Mouse (Mus musculus): Measurements from ENCODE around the gene Gm21985. TPM values are rescaled to one million over a fixed set of nuclear protein-coding genes. Genes with fewer than 3 reads are reported as not detected.
A peak's percentile ranks its signal among the peaks of the same experiment; 100 is the strongest.
"Not testable (repeated sequence)": the region's sequence is repeated elsewhere in the genome, so short reads cannot be mapped to it uniquely, and the experiment has no call there.

Gene Gm21985
- polyA plus RNA-seq, 1 experiment from 2014 or later: not detected

DNA sequence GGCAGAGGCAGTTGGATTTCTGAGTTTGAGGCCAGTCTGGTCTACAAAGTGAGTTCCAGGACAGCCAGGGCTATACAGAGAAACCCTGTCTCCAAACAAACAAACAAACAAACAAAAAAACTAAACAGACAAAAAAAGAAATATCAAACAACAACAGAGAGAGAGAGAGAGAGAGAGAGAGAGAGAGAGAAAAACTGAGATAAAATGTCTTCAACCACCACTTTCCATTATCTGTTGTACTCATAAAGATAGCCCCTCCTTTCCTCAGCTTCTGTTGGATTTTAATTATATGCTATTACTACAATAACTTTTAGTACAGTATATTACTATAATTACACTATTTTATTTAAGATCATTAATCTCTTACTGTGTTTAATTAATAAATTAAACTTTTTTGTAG, 186.4 kb downstream of the Gm21985 start:
- not testable (repeated sequence) for H3K9me3 ChIP-seq (replicated peaks; ENCODE audit: control insufficient read depth, low read length); H3K9ac ChIP-seq (ENCODE audit: low read length); H3K4me1 ChIP-seq (ENCODE audit: control insufficient read depth, insufficient read depth, low read length); H3K36me3 ChIP-seq (ENCODE audit: control insufficient read depth, insufficient read depth); H3K4me3 ChIP-seq (ENCODE audit: low read length); H3K27me3 ChIP-seq (ENCODE audit: control insufficient read depth, insufficient read depth, low read length); ATAC-seq (replicated peaks; ENCODE audit: extremely low read depth, insufficient read depth, low FRiP score); H3K4me2 ChIP-seq (ENCODE audit: low read depth, low read length); H3K27ac ChIP-seq (ENCODE audit: low read length)

DNA sequence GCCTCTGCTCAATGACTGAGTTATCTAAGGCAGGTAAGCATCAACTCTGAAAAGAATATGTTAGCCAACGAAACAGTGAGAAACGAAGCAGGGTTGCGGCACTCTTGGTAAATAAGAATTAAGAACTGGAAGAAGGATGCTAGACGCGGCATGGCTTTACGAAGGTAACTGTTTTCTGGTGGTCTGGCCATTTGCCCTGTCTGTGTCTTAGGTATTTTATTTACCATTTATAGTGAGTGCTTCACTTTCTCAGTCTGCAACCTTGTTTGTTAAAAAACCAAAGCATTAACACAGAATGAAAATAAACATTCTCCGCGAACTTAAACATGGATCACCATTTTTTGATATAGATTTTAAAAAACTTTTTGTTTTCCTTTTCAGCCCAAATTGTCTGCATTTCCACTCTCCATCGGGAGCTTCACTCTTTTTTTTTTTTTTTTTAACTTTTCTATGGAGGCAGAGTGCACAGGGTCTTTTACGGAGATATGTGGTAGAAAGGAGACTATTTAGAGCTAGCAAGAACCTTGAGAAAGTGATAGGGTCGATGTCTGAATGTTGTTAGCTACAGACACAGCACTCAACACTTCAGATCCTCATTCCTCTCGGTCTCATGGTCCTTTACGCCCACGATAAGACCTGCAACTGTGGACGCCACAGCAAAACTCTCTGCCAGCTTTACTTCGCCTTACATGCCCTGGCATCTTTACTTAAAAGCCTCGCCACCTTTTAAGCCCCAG, 188.2 kb downstream of the Gm21985 start:
- Histone ChIP-seq H3K9me3 (replicated peaks; ENCODE audit: control insufficient read depth, low read length) (no peaks in the 10 kb centered on the region), H3K4me3 (ENCODE audit: low read length) (peak overlapping the region; percentile 81), H3K27me3 (ENCODE audit: control insufficient read depth, insufficient read depth, low read length) (no peaks in the 10 kb centered on the region), H3K4me1 (ENCODE audit: control insufficient read depth, insufficient read depth, low read length) (peaks cover 10% of the 10 kb centered on the region), H3K4me2 (ENCODE audit: low read depth, low read length) (peak overlapping the region; percentile 89), H3K9ac (ENCODE audit: low read length) (peak overlapping the region; percentile 87), H3K27ac (ENCODE audit: low read length) (peak overlapping the region; percentile 92), H3K36me3 (ENCODE audit: control insufficient read depth, insufficient read depth) (no peaks in the 10 kb centered on the region)
- no peak; the same call in 1 of the 2 replicates for ATAC-seq (replicated peaks; ENCODE audit: extremely low read depth, insufficient read depth, low FRiP score)
- 26% methylated on average over 17 of the region's 17 CpGs for WGBS

DNA sequence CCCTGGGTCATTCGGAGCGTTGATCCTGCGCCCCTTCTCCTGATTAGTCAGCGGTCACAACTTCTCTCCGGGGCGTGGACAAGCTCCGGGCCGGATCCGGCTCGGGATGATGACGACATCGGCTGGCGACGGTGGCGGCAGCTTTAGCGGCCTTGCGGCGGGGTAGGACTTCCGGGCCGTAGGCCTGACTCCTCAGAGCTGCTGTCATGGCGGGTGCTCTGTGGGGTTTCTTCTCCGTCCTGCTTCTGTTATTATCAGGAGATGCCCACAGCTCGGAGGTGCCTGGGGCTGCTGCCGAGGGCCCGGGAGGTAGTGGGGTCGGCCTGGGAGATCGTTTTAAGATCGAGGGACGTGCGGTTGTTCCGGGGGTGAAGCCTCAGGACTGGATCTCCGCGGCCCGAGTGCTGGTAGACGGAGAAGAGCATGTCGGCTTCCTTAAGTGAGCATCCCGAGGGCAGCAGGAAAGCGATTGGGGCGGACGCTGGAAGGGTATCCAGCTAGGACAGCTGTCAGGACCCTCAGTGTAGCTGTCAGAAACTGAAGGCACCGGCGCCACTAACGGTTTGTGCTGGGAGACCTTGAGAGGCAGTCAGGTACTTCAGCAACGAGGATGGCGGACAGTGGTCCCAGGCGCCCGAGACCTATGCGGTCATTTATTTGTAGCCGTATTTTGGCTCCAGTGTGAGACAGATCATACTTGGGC, 188.9 kb downstream of the Gm21985 start, which contains the start of gene Emc7:
TSS of gene Emc7 (plus strand) at position 136 of the 703 bp plus-strand sequence.
- peaks cover 10% of the 10 kb centered on the region for H3K4me1 ChIP-seq (ENCODE audit: control insufficient read depth, insufficient read depth, low read length)
- H3K4me3 ChIP-seq (ENCODE audit: low read length): peak within 1 kb of the TSS; percentile 81
- H3K36me3 ChIP-seq (ENCODE audit: control insufficient read depth, insufficient read depth): peaks cover 2% of the 10 kb centered on the region
- H3K4me2 ChIP-seq (ENCODE audit: low read depth, low read length): peak within 1 kb of the TSS; percentile 89
- H3K27me3 ChIP-seq (ENCODE audit: control insufficient read depth, insufficient read depth, low read length): no peaks in the 10 kb centered on the region
- H3K9me3 ChIP-seq (replicated peaks; ENCODE audit: control insufficient read depth, low read length): no peaks in the 10 kb centered on the region
- peak; percentile 98 for ATAC-seq (replicated peaks; ENCODE audit: extremely low read depth, insufficient read depth, low FRiP score)
- peak within 1 kb of the TSS; percentile 87 for H3K9ac ChIP-seq (ENCODE audit: low read length)
- H3K27ac ChIP-seq (ENCODE audit: low read length): peak within 1 kb of the TSS; percentile 92
- WGBS: under 1% methylated on average over 49 of the region's 49 CpGs

Other genes with a start within 250 kb of the Gm21985 start
- gene Olfr1311, start 241.9 kb upstream of the Gm21985 start, polyA plus RNA-seq (2015; fragmentation: Nextera tagmentation; extraction: Ambion mirVana): not detected in 2 replicates
- not detected in 2 replicates for gene Olfr1312, start 216.1 kb upstream of the Gm21985 start, polyA plus RNA-seq (2015; fragmentation: Nextera tagmentation; extraction: Ambion mirVana)
- gene Olfr1313, start 188.5 kb upstream of the Gm21985 start, polyA plus RNA-seq (2015; fragmentation: Nextera tagmentation; extraction: Ambion mirVana): not detected in 2 replicates
- not detected in 2 replicates for gene Olfr1314, start 169.5 kb upstream of the Gm21985 start, polyA plus RNA-seq (2015; fragmentation: Nextera tagmentation; extraction: Ambion mirVana)
- not detected in 2 replicates for gene Olfr1315-ps1, start 150.9 kb upstream of the Gm21985 start, polyA plus RNA-seq (2015; fragmentation: Nextera tagmentation; extraction: Ambion mirVana)
- not detected in 2 replicates for gene Olfr1316, start 131.3 kb upstream of the Gm21985 start, polyA plus RNA-seq (2015; fragmentation: Nextera tagmentation; extraction: Ambion mirVana)
- gene Olfr1317, start 126.0 kb upstream of the Gm21985 start, polyA plus RNA-seq (2015; fragmentation: Nextera tagmentation; extraction: Ambion mirVana): not detected in 2 replicates
- gene Olfr1318, start 112.1 kb upstream of the Gm21985 start, polyA plus RNA-seq (2015; fragmentation: Nextera tagmentation; extraction: Ambion mirVana): not detected in 2 replicates
- 11.3 and 11.7 TPM in 2 replicates for gene Lpcat4, start 26.8 kb upstream of the Gm21985 start, polyA plus RNA-seq (2015; fragmentation: Nextera tagmentation; extraction: Ambion mirVana)
- gene Nutm1, start 7.0 kb upstream of the Gm21985 start, polyA plus RNA-seq (2015; fragmentation: Nextera tagmentation; extraction: Ambion mirVana): not detected in 2 replicates
- gene Nop10, start 4.4 kb upstream of the Gm21985 start, polyA plus RNA-seq (2015; fragmentation: Nextera tagmentation; extraction: Ambion mirVana): 164 and 169 TPM in 2 replicates
- 10.1 and 12.2 TPM in 2 replicates for gene Slc12a6, start 489 bp upstream of the Gm21985 start, polyA plus RNA-seq (2015; fragmentation: Nextera tagmentation; extraction: Ambion mirVana)
- gene Emc4, start 101.7 kb downstream of the Gm21985 start, polyA plus RNA-seq (2015; fragmentation: Nextera tagmentation; extraction: Ambion mirVana): 98.0 and 98.5 TPM in 2 replicates
- 21.3 and 25.1 TPM in 2 replicates for gene Katnbl1, start 112.9 kb downstream of the Gm21985 start, polyA plus RNA-seq (2015; fragmentation: Nextera tagmentation; extraction: Ambion mirVana)
- gene Emc7, start 188.7 kb downstream of the Gm21985 start, polyA plus RNA-seq (2015; fragmentation: Nextera tagmentation; extraction: Ambion mirVana): 18.3 and 19.2 TPM in 2 replicates
- not detected in 2 replicates for gene Chrm5, start 214.5 kb downstream of the Gm21985 start, polyA plus RNA-seq (2015; fragmentation: Nextera tagmentation; extraction: Ambion mirVana)
- 4.0 and 4.6 TPM in 2 replicates for gene Aven, start 226.7 kb downstream of the Gm21985 start, polyA plus RNA-seq (2015; fragmentation: Nextera tagmentation; extraction: Ambion mirVana)